Mouse (Mus musculus): ENCODE data around the gene Ddx42.

DNA sequence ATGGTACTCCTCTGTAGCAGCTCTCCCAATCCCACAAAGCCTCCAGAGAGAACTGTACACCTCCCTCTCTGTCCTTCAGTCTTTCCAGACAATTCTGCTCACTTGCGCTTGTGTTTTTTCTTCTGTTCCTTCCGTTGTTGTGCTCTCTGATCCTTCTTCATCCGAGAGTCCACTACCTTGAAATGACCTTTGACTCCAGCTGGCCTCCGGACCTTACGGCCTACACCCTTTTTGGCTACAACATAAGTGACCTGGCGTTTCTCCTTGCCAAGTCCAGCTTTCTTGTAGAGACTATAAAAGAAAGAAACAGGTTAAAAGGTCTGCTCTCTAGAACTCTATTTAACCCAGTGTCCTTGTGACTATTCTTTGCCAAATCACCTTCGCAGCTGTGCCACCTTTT lies 32.6 kb downstream of the Ddx42 start:
- TF ChIP-seq CTCF (IDR thresholded peaks at IDR 0.05): no peak
- no peak for TF ChIP-seq EP300 (IDR thresholded peaks at IDR 0.05)

All from lung, postnatal 0 days (tissue).